Mouse (Mus musculus) MEL (cell line): ENCODE data around the gene S100b. TPM values are rescaled to one million over a fixed set of nuclear protein-coding genes. Genes with fewer than 3 reads are reported as not detected.

ENCODE experiments used
- DNase-seq: peaks from one replicate; pipeline ENCODE4 v3.0.0; 2011; ENCODE audit warnings: low read depth, low spot score
- H3K27ac ChIP-seq: 2 replicates; pipeline ENCODE4 v1.5.1; 2012; ENCODE audit warnings: low read depth, mild to moderate bottlenecking, control low read depth, low read length, moderate library complexity; ENCODE audit not compliant: control insufficient read depth
- H3K27me3 ChIP-seq, 2 experiments: fragments of 150-350 bp in 1 of 2; sonication (generic) in 1 of 2; 2 replicates each; pipeline ENCODE4 v1.6.1; 2012; ENCODE audit warnings: low read length in 2 of 2, mild to moderate bottlenecking in 2 of 2, improper control_type of control experiment in 1 of 2, moderate library complexity in 1 of 2; ENCODE audit not compliant: insufficient read depth in 2 of 2, control insufficient read depth in 1 of 2
- H3K36me3 ChIP-seq, 2 experiments: 2 replicates each; pipeline ENCODE4 v1.6.1; 2012 to 2014; ENCODE audit warnings: low read length in 2 of 2, improper control_type of control experiment in 1 of 2, inconsistent platforms in 1 of 2, mild to moderate bottlenecking in 1 of 2; ENCODE audit not compliant: insufficient read depth in 2 of 2, control insufficient read depth in 1 of 2
- H3K4me1 ChIP-seq, 2 experiments: fragments of 150-350 bp in 1 of 2; sonication (generic) in 1 of 2; 2 replicates each; pipeline ENCODE4 v1.6.1; 2012; ENCODE audit warnings: low read length in 2 of 2, improper control_type of control experiment in 1 of 2, mild to moderate bottlenecking in 1 of 2; ENCODE audit not compliant: insufficient read depth in 2 of 2, control insufficient read depth in 1 of 2
- H3K4me3 ChIP-seq, 2 experiments: fragments of 150-350 bp in 1 of 2; sonication (generic) in 1 of 2; 2 replicates each; pipeline ENCODE4 v1.5.1; 2012; ENCODE audit warnings: low read depth in 2 of 2, low read length in 2 of 2, mild to moderate bottlenecking in 2 of 2, moderate library complexity in 2 of 2, control low read depth in 1 of 2, improper control_type of control experiment in 1 of 2; ENCODE audit not compliant: control insufficient read depth in 1 of 2, insufficient read depth in 1 of 2
- H3K79me2 ChIP-seq: 2 replicates; pipeline ENCODE4 v1.6.1; 2012; ENCODE audit warnings: mild to moderate bottlenecking, low read length, moderate library complexity; ENCODE audit not compliant: control insufficient read depth, poor library complexity, insufficient read depth
- H3K9ac ChIP-seq: 2 replicates; pipeline ENCODE4 v1.6.1; 2012; ENCODE audit warnings: low read depth, mild to moderate bottlenecking, control low read depth, low read length, moderate library complexity; ENCODE audit not compliant: control insufficient read depth, poor library complexity, severe bottlenecking
- H3K9me3 ChIP-seq: fragments of 150-350 bp; sonication (generic); replicated peaks from 2 replicates; pipeline ENCODE4 v1.6.1; 2012; ENCODE audit warnings: mild to moderate bottlenecking, low read length, improper control_type of control experiment, moderate library complexity; ENCODE audit not compliant: insufficient read depth
- CTCF ChIP-seq, 3 experiments: IDR thresholded peaks in 2 of 3; conservative IDR thresholded peaks in 1 of 3; 2 replicates each; pipeline ENCODE4 v1.5.1; 2011 to 2012; ENCODE audit warnings: low read length in 3 of 3, low read depth in 2 of 3, mild to moderate bottlenecking in 2 of 3, improper control_type of control experiment in 1 of 3, inconsistent platforms in 1 of 3, mixed read lengths in 1 of 3, moderate library complexity in 1 of 3; ENCODE audit not compliant: control insufficient read depth in 1 of 3, insufficient read depth in 1 of 3, poor library complexity in 1 of 3, severe bottlenecking in 1 of 3
- ELF1 ChIP-seq: IDR thresholded peaks from 2 replicates; pipeline ENCODE4 v1.6.1; 2014; ENCODE audit warnings: low read depth, mild to moderate bottlenecking, inconsistent platforms, low read length, improper control_type of control experiment, moderate library complexity
- ETS1 ChIP-seq: IDR thresholded peaks from 2 replicates; pipeline ENCODE4 v1.6.1; 2012; ENCODE audit warnings: low read depth, mild to moderate bottlenecking, inconsistent platforms, low read length, improper control_type of control experiment, moderate library complexity
- GABPA ChIP-seq: IDR thresholded peaks from 2 replicates; pipeline ENCODE4 v1.6.1; 2012; ENCODE audit warnings: low read depth, mild to moderate bottlenecking, inconsistent platforms, low read length, improper control_type of control experiment, moderate library complexity
- GATA1 ChIP-seq: IDR thresholded peaks from 2 replicates; pipeline ENCODE4 v1.6.1; 2011; ENCODE audit warnings: low read depth, low read length, improper control_type of control experiment
- MAFK ChIP-seq: IDR thresholded peaks from 2 replicates; pipeline ENCODE4 v1.6.1; 2011; ENCODE audit warnings: low read depth, mild to moderate bottlenecking, low read length, improper control_type of control experiment, borderline replicate concordance
- MAZ ChIP-seq: IDR thresholded peaks from 2 replicates; pipeline ENCODE4 v1.6.1; 2012; ENCODE audit warnings: low read depth, mild to moderate bottlenecking, inconsistent platforms, low read length, improper control_type of control experiment
- MXI1 ChIP-seq: IDR thresholded peaks from 2 replicates; pipeline ENCODE4 v1.6.1; 2011; ENCODE audit warnings: mild to moderate bottlenecking, low read depth, low read length, improper control_type of control experiment
- MYB ChIP-seq: IDR thresholded peaks from 2 replicates; pipeline ENCODE4 v1.6.1; 2011; ENCODE audit warnings: mild to moderate bottlenecking, low read depth, low read length, improper control_type of control experiment
- NRF1 ChIP-seq: IDR thresholded peaks from 2 replicates; pipeline ENCODE4 v1.6.1; 2014; ENCODE audit warnings: low read depth, mild to moderate bottlenecking, inconsistent platforms, low read length, improper control_type of control experiment, moderate library complexity; ENCODE audit not compliant: poor library complexity, insufficient read depth, severe bottlenecking
- RAD21 ChIP-seq: IDR thresholded peaks from 2 replicates; pipeline ENCODE4 v1.6.1; 2011; ENCODE audit warnings: mild to moderate bottlenecking, low read depth, low read length, improper control_type of control experiment
- RCOR1 ChIP-seq: IDR thresholded peaks from 2 replicates; pipeline ENCODE4 v1.6.1; 2012; ENCODE audit warnings: low read depth, mild to moderate bottlenecking, inconsistent platforms, low read length, improper control_type of control experiment
- SMC3 ChIP-seq: IDR thresholded peaks from 2 replicates; pipeline ENCODE4 v1.6.1; 2011; ENCODE audit warnings: low read depth, low read length, improper control_type of control experiment
- TAL1 ChIP-seq: IDR thresholded peaks from 2 replicates; pipeline ENCODE4 v1.6.1; 2012; ENCODE audit warnings: mild to moderate bottlenecking, inconsistent platforms, low read length, moderate library complexity, mixed read lengths
- UBTF ChIP-seq: IDR thresholded peaks from 2 replicates; pipeline ENCODE4 v1.6.1; 2012; ENCODE audit warnings: low read depth, mild to moderate bottlenecking, inconsistent platforms, low read length, improper control_type of control experiment, moderate library complexity, borderline replicate concordance; ENCODE audit not compliant: insufficient read depth
- USF1 ChIP-seq: IDR thresholded peaks from 2 replicates; pipeline ENCODE4 v1.6.1; 2014; ENCODE audit warnings: low read depth, mild to moderate bottlenecking, inconsistent platforms, low read length, improper control_type of control experiment, moderate library complexity
- ZKSCAN1 ChIP-seq: IDR thresholded peaks from 2 replicates; pipeline ENCODE4 v1.6.1; 2012; ENCODE audit warnings: low read depth, mild to moderate bottlenecking, inconsistent platforms, low read length, improper control_type of control experiment, moderate library complexity
- ZMIZ1 ChIP-seq: IDR thresholded peaks from 2 replicates; pipeline ENCODE4 v1.6.1; 2012; ENCODE audit warnings: low read depth, mild to moderate bottlenecking, inconsistent platforms, low read length, improper control_type of control experiment, moderate library complexity
- ZNF384 ChIP-seq: IDR thresholded peaks from 2 replicates; pipeline ENCODE4 v1.6.1; 2012; ENCODE audit warnings: low read depth, mild to moderate bottlenecking, inconsistent platforms, low read length, improper control_type of control experiment
- polyA plus RNA-seq, 2 experiments: library from polyadenylated mRNA; stranded (reverse) in 1 of 2; unstranded in 1 of 2; fragments of >175 nt in 1 of 2; fragments of >200 nt in 1 of 2; gene quantifications; 2 replicates each; pipeline versions ENCODE4 v1.2.1 to v1.2.4; 2012; ENCODE audit warnings: low replicate concordance in 2 of 2, low read depth in 1 of 2; ENCODE audit not compliant: insufficient read length in 2 of 2, insufficient read depth in 1 of 2, missing spikeins in 1 of 2
- total RNA-seq: library from RNA; depleted of rRNA; stranded (reverse); fragments of 300-350 nt; gene quantifications from 2 replicates; pipeline ENCODE4 v1.2.3, GENCODE M21; 2012

The S100b gene
- total and polyA plus RNA-seq, 3 experiments: not detected

GRCm38 (mm10) chr10:76261447-76261846, 7.8 kb downstream of the S100b start:
- Histone ChIP-seq H3K4me1 (no peaks in the 10 kb centered on the region), H3K27me3 (no peaks in the 10 kb centered on the region), H3K4me3 (no peak overlapping the region), H3K9ac (no peak overlapping the region), H3K9me3 (no peaks in the 10 kb centered on the region), H3K36me3 (no peaks in the 10 kb centered on the region), H3K79me2 (no peaks in the 10 kb centered on the region), H3K27ac (no peak overlapping the region)
- TF ChIP-seq MXI1: no peak
- TF ChIP-seq NRF1: no peak
- no peak for TF ChIP-seq GABPA
- TF ChIP-seq UBTF: no peak
- TF ChIP-seq ETS1: no peak
- TF ChIP-seq ZKSCAN1: no peak
- TF ChIP-seq ELF1: no peak
- TF ChIP-seq MAZ: no peak
- DNase-seq: no peak

GRCm38 (mm10) chr10:76262431-76262830, 8.8 kb downstream of the S100b start:
- DNase-seq: no peak
- Histone ChIP-seq H3K27me3 (no peaks in the 10 kb centered on the region), H3K9me3 (no peaks in the 10 kb centered on the region), H3K27ac (no peak overlapping the region), H3K4me3 (no peak overlapping the region), H3K4me1 (no peaks in the 10 kb centered on the region), H3K79me2 (no peaks in the 10 kb centered on the region), H3K36me3 (no peaks in the 10 kb centered on the region), H3K9ac (no peak overlapping the region)
- TF ChIP-seq GATA1 (no peak), ETS1 (no peak), TAL1 (no peak), ZMIZ1 (no peak), RCOR1 (no peak), MAFK (no peak), MYB (no peak)

- no peak overlapping the region for H3K27ac ChIP-seq
- H3K27me3 ChIP-seq: no peaks in the 10 kb centered on the region
- peak; percentile 36 for DNase-seq
- H3K9me3 ChIP-seq: no peaks in the 10 kb centered on the region
- H3K4me1 ChIP-seq: no peaks in the 10 kb centered on the region
- no peaks in the 10 kb centered on the region for H3K79me2 ChIP-seq
- TF ChIP-seq USF1: no peak
- TF ChIP-seq RAD21: peak; percentile 25
- no peak for TF ChIP-seq MYB
- peak; percentile 32 to 72 (median 65); a peak in 5 of 6 replicates for TF ChIP-seq CTCF (IDR thresholded peaks at IDR 0.05 in 2 of 3, conservative IDR thresholded peaks at IDR 0.05 in 1 of 3; ENCODE audit: control insufficient read depth in 1 of 3, insufficient read depth in 1 of 3, low read depth in 2 of 3, low read length in 3 of 3, poor library complexity in 1 of 3, severe bottlenecking in 1 of 3)
- peak; percentile 66 for TF ChIP-seq SMC3
- no peak for TF ChIP-seq ZNF384
- H3K4me3 ChIP-seq: no peak overlapping the region
- no peak overlapping the region for H3K9ac ChIP-seq
- no peaks in the 10 kb centered on the region for H3K36me3 ChIP-seq
Observed at GRCm38 (mm10) chr10:76271238-76271637, 17.6 kb downstream of the S100b start.
